Comparison of ENCODE assay signal across 8 mouse cellular contexts in genomic region chr12:73687077-73688035, GRCm38 (mm10).
DNase-seq lines count a peak whose midpoint lies in the region; ATAC-seq and TF ChIP-seq lines count a peak whose summit lies in the region.

No protein-coding gene starts in this region.

- WGBS in bone marrow, adult 2 months: 31% methylated on average over 20 of the region's 20 CpGs
- 46% methylated on average over 20 of the region's 20 CpGs for WGBS in kidney, postnatal 0 days

- no peaks in the 10 kb centered on the region for H3K9me3 ChIP-seq in kidney, postnatal 0 days (replicated peaks; ENCODE audit: low read length)

- H3K4me2 ChIP-seq in kidney, postnatal 0 days (ENCODE audit: low read length): no peak overlapping the region

- H3K27me3 ChIP-seq in kidney, postnatal 0 days (ENCODE audit: insufficient read depth, low read length): no peaks in the 10 kb centered on the region

- peak; percentile 84 for ATAC-seq in kidney, postnatal 0 days (replicated peaks; ENCODE audit: low FRiP score, low read depth)
- ATAC-seq in megakaryocyte progenitor cell, adult 5-6 weeks (replicated peaks; ENCODE audit: poor library complexity): peak; percentile 83

- H3K36me3 ChIP-seq in kidney, postnatal 0 days (ENCODE audit: insufficient read depth, low read length): no peaks in the 10 kb centered on the region

- no peak for TF ChIP-seq POLR2A in bone marrow, adult 2 months (IDR thresholded peaks at IDR 0.05; ENCODE audit: borderline replicate concordance, control insufficient read depth, low read depth, low read length)

- H3K4me1 ChIP-seq in bone marrow, adult 2 months (ENCODE audit: control insufficient read depth, insufficient read depth, low read length): no peaks in the 10 kb centered on the region; the same call in 1 of the 2 replicates
- H3K4me1 ChIP-seq in kidney, postnatal 0 days (replicated peaks; ENCODE audit: insufficient read depth, low read length): no peaks in the 10 kb centered on the region

- peak; percentile 56 for DNase-seq in gastrocnemius, adult 18-20 months (ENCODE audit: low spot score)
- no peak for DNase-seq in gastrocnemius, postnatal 25 days
- DNase-seq in heart, adult 8-10 months (ENCODE audit: low spot score): peak; percentile 87
- DNase-seq in kidney, postnatal 0 days (ENCODE audit: low spot score): peak; percentile 85
- peak; percentile 46 for DNase-seq in thymus, postnatal 4 days
- no peak for DNase-seq in MN1 (ENCODE audit: low spot score)

- H3K4me3 ChIP-seq in bone marrow, adult 2 months (replicated peaks; ENCODE audit: control insufficient read depth, low read depth, low read length): no peak overlapping the region
- H3K4me3 ChIP-seq in kidney, postnatal 0 days (replicated peaks; ENCODE audit: low read depth, low read length): no peak overlapping the region

- H3K9ac ChIP-seq in kidney, postnatal 0 days (ENCODE audit: low read depth, low read length): no peak overlapping the region

- TF ChIP-seq CTCF in bone marrow, adult 2 months (IDR thresholded peaks at IDR 0.05; ENCODE audit: control insufficient read depth, insufficient read depth, low read length): no peak
- TF ChIP-seq CTCF in kidney, postnatal 0 days (IDR thresholded peaks at IDR 0.05; ENCODE audit: low read depth): peak; percentile 78

- H3K27ac ChIP-seq in bone marrow, adult 2 months (ENCODE audit: control insufficient read depth, insufficient read depth, low read depth, low read length, poor library complexity): 0 out of 2 replicates have a peak overlapping the region, but pooled peaks have one; percentile 4
- no peak overlapping the region; the same call in 1 of the 2 replicates for H3K27ac ChIP-seq in kidney, postnatal 0 days

Comparison
In these comparisons a context has a peak if more than half of its experiments do, and no peak if none do; other contexts are left out.
1. DNase-seq: peak in gastrocnemius, adult 18-20 months (single experiment), heart, adult 8-10 months (single experiment), kidney, postnatal 0 days (single experiment) and thymus, postnatal 4 days (single experiment); none in gastrocnemius, postnatal 25 days (single experiment) and MN1 (single experiment).